Mouse (Mus musculus) thymus, postnatal 10 days (tissue): Measurements from ENCODE around the gene Gpc4.

Experiments used
- DNase-seq, 2 experiments: peaks; one replicate each; pipeline ENCODE4 v3.0.0; 2021; ENCODE audit warnings: low spot score in 2 of 2

Gpc4 gene

DNA sequence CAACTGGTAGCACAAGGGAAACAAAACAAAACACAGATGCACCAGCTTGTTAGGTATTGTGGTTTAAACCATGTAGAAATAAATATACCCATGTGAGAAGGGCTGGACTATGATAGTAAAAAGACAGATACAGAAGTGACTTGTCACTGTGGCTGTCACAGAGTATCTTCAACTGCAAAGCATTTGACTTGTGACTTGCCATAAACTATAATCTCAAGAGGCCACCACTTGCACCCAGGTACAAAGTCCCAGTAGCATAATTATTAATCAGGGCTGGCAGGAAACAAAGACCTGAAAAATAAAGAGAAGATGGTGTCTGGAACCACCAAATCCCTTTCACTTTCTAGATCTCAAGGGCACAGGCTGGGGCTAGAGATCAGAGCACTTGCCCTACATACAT is 19.5 kb downstream of the Gpc4 start:
- DNase-seq, result no peak

DNA sequence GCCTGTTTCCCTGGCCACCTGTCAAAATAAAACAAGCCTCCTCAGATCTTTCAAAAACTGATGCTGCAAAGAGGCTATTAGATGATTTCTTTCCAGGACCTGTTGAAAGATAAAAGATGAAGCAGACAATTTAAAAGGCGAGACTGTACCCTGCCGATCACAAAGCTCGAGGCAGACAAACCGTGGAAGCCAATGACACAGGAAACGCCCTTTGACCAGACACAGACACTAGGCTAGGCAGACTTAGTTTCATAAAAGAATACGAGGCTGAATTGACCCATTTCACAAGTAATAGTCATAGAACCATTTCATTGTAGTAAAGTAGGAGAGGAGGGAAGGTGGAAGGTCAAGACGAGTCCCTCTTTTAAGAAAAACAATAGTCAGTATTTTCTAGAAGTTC is 20.6 kb downstream of the Gpc4 start:
- DNase-seq, result no peak

DNA sequence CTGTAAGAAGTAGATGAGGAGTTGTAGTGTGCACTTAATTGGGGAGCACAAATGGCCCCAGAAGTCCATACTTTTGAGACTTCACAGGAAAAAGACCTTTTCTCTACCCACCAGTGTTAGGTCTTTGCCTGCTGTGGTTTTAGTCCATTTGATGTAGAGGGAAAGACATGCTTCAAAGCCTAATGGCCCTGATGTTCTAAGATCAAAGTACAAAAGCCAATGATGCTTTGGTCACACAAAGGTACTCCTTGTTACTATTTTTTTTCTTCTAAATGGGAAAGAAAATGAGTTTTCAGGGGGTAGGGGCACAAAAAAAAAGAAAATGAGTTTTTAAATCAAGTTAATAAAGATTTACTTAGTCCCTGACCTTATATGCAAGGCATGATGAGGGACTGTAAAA is 24.7 kb downstream of the Gpc4 start:
- no peak for DNase-seq

DNA sequence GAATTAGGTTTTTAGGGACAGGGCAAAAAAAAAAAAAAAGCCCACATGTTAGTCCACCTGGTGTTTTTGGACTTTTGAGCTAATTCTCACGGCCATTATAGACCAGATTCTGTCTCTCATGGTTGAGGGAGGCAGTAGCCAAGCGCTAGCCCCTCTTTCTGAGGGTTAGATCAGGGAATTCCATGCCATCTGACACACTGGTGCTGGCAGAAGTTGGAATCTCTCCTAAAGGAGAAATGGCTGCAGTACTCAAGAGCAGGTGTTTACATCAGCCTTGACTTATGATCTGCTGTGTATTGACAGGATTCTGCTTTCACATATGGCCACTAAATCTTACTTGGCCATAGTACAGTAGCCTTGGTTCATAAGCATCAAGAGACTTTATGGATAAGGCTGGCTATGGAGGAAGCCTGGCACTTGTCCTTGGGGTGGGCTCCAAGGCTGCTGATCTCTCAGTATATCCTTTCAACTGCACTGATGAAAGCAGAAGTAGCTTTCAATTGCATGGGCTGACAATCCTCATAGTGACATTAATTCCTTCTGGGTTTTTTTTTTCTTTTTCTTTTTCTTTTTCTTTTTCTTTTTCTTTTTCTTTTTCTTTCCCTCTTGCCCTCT is 26.5 kb downstream of the Gpc4 start:
- no peak for DNase-seq

DNA sequence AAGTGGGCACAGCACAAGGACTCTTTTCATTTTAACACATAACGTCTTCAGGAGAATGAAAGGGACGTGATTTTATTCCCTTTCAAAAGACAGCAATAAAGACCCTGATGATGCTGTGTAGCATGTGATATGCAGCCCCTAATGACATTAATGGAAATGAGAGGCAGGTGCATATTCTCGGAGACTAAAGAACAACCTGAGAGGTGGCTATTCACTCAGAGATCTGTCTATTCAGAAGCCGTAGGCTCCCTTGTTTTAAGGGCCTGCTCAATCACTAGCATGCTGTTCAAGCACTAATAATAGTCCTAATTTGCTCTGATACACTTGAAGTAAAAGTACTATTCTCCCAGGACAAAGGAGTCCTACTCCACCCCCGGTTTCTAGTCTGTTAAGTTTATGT is 27.0 kb downstream of the Gpc4 start:
- no peak for DNase-seq

DNA sequence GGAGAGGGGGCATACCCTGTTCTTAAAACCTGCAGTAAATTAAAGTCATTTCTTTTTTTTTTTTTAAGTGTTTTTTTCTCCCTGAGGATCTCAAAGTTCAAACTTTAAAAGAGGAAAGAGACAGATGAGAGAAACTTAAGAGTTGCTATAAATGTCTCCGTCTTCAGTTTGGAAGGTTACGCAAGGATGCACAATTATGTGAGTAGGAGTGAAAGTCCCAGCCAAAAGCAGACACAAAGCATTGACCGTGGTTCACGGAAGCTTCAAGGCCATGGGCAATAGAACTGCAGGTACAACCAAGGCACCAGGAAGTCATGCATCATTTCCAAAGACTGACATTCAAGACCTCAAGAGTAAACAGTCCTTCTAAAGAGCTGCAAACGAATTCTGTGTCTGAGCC is 28.5 kb downstream of the Gpc4 start:
- no peak for DNase-seq

DNA sequence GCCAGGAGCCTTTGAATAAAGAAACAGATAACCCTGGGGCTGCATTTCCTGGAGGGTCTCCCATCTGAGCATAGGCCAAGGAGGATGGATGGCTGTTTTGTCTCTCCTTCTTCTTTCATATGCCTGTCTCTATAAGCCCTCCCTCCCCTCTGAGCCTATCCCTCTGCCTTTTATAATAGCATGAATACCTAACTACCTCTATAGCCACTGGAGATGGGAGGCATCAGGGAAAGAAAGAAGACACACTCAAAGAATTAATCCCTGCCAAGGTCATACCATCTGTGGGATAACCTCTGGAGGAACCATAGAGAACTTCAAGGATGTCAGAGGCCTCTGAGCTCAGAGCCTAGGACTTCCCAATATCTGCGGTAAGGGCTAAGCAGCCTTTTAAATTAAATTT is 35.4 kb downstream of the Gpc4 start:
- DNase-seq, result no peak

DNA sequence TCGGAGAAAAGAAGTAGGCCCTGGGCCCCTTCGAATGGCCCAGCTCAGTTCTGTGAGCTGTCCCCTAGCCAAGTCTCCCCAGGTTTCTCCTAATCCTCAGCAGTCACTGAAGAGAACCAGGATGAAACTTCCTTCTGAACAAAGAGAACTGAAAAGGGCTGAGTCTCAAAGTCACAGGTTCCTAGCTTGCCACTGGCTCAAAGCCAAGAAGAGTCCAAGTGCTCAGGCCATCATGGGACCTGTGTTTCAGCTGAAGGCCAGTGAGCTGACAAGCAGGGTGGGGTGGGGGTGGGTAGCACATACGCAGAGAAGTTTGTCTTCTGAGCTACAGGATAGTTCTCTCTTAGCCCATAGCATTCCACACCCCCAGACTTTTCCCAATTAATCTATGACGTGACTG is 36.3 kb downstream of the Gpc4 start:
- DNase-seq, result no peak

DNA sequence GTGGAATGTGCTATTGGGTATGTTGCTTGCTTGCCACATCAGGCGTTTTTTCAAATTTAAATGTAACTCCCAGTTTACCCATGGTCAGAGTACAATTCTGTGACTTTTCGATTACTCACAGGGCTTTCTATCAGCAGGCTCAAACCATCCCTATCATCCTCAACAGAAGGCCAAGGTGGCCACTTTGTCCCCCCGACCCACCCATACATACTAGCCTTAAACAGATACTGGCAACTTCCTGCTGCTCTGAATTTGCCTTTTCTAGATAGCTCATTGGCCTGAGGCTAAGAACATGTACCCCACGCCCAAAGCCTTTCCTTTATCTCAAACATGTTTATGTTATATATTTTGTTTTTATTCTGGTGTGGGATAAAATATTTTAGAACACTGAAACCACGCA is 51.4 kb downstream of the Gpc4 start:
- DNase-seq, result no peak

DNA sequence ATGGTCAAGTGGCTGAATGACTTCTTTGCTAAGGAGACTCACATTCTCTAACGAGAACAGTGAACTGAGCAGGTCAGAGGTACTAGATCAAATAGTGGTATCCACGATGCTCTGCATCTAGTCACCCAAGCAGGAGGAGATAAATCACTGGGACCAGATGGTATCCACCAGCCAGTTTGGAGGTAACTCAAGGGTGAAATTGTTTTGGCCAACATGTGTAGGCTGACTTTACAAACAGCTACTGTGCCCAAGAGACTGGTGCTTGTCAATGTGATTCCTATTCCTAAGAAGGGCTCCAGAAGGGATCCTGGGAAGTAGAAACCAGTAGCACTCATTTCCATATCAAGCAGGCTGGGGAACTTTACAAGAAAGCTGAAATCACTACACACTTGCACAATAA is 55.4 kb downstream of the Gpc4 start:
- no peak for DNase-seq

DNA sequence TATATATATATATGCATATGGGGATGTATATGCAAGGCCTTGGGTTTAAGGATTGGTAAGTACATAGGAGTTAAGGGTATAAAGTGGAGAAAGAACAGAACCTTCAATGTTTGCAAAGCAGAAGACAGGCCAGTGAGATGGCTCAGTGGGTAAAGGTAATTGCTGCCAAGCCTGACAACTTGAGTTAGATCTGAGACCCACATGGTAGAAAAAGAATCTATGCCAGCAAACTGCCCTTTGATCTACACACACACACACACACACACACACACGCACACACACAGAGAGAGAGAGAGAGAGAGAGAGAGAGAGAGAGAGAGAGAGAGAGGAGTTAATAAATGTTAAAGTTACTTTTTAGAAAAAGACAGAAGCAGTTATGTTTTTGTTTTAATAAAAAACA is 56.1 kb downstream of the Gpc4 start:
- no peak for DNase-seq

DNA sequence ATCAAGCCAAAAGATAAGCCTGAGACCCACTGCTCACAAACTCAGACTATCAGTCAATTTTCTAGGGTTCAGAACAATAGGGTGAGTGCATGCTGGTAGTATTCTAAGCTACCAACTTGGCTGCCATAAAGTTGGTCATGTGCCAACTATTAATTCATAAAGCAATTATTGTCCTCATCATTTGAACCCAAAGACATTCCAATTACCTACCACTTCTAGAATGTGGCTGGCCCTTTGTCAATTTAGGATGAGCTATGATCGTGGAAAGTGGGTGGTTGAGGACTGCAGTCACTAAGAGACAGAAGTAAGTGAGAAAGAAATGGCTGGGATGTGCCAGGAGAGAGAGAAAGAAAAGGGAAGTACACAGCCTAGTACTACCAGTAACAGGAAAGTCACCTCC is 61.3 kb downstream of the Gpc4 start:
- DNase-seq, result no peak

DNA sequence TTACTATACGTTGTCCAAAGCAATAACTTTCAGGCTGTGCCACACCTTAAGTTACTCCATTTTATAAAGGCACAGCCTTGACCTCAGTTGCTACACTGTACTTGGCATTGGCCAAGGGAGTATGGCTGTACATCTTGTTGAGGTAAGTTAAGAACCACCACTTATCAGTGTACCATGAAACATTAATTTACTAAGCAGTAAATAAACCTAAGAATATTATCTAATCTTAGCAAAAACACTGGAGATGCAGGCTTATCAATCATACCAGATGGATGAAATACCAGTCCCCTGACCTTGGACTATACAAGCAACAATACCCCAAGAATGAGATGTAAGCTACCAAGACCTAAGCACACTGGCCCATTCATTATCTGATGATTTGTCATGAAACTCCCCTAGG is 63.1 kb downstream of the Gpc4 start:
- DNase-seq, result no peak

DNA sequence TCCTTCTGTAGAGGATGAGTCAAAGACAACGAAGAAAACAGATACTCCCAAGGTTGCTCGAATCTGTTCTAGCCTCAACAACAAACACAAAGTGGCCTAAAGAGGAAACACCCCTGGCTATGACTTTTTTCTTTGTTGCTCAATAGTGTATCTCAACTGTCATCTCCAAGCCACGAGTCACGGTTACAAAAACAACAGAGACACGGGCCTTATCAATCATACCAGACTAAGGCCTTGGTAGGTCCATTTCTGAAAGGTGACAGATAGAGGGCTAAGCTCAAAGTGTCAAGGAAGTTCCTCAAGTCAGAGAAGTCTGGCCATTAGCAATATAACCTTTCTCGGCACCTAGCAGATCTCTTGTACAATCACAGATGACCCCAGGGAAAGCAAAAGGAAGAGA is 63.6 kb downstream of the Gpc4 start:
- DNase-seq, result no peak

DNA sequence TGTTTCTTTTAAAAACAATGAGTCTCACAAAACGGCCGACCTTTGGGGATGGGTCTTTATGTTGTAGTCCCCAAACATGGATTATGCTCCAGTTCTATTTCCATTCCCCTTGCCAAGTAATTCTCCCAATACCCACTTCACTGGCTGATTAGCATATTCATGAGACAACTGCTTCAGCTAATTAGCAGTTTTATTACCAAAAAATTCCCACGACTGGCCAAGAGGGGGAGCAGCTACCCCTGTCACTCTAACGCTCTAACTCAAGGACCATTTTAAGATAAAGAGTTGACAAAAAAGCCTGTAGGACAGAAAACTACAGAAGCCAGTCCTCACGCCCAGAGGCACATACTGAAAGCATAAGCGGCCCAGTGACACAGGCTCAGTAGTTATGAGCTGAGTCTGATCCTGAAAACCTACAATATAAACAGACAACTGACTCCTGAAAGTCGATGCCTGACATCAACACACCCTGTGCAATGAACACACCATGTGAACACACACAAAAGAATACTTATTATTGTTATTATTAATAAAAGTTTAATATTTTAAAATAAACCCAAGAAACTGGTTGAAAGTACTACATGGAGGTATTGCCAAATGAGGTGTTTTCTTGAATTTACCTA is 77.2 kb downstream of the Gpc4 start:
- DNase-seq, result no peak

DNA sequence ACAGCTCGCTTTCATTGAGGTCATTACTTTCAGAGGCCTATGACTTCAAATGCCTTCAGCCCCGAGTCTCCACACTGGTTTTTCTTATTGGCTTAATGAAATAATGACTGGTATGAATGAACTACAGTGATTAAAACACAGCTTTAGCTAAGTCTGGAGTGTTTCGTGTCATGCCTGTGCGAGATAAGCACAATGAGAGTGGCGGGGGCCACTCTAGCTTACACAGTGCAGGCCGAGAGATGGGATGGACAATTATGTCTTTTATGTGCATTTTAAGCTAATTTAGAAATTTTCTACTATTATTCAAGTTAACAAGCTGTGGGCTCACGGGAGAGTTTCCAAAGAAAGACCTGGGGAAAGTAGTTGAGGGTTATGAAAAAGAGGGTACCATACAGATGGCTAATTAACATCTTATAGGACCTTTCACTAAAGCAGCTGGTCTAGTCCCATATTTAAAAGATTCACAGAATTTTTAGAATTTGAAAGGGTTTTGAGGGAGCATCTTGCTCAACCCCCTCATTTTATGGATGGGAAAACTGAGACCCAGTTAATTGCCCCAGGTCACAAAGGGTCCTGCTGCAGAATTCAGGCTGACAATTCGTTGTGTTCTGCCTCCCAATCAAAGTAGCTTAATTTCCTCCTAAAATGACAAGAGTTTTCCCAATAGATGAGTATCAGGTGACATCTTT is 78.0 kb downstream of the Gpc4 start:
- no peak for DNase-seq

DNA sequence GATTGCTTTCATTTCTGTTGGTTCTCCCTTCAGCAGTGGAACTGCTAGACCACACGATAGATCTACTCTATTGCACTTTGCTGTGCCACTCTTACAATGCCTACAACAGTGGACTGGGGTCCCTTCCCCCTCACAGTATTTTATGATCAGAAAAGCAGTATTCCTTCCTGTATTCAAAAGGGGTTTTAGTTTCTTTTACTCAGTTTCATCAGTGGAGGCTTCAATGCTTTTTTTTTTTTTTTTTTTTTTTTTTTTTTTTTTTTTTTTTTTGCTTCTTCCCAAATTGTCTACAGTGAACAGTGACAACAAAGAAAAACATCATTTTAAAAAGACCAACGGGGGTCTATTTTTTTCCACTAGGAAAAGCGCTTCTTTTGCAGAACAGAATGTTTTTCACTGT is 81.5 kb downstream of the Gpc4 start:
- no peak for DNase-seq

DNA sequence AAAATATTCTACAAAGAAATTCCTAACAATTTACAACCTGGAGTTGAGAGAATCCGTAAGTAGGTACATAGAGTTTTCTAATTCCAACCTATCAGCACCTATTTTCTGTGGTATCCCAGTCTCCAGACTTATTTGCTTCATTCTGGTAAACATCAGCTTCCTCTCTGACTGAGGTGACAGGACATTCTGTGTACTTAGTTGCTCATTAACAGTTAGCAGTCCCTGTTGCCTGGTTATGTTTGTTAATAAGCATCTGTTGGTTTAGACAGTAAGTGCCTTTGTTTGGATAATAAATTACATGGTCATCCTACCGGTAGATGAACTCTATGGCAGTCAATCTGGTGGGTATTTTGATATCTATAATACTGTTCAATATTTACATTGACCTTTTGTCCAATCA is 92.6 kb downstream of the Gpc4 start:
- DNase-seq, result no peak

DNA sequence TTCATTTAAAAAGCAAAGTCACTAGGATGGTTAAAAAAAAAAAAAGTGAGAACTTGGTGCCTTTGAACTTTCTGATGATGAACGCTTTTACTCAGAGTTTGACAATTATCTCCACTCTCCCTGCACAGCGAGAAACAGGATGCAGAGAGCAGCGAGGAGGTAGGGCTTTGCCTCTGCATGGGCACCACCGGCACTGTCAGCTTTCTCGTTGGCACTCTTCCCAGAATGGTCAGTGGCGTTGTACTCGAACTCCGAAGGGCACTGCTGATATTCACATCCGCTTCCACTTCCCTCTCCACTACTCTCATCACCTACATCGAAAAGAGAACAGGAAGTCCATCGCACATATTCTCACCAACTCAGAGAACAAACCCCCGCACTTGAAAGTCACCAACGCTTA is 111.6 kb downstream of the Gpc4 start:
- DNase-seq, result no peak

DNA sequence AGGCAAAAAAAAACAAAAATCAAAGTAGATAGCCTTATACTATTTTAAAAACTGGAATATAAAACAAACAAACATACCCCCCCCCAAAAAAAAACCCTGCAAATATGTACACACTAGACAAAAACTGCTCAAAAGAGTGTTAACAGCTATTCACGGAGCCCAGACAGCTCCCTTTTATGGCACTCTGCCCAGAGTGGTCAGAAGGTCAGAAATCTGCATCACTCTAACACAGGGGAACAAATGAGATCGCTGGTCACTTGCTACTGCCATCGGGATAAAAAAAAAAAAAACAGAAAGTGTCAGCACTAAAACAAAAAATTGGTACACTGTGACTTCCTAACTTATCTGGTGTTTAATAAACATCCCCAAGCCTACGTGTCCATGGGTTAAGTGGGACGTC is 113.0 kb downstream of the Gpc4 start:
- DNase-seq, result no peak

DNA sequence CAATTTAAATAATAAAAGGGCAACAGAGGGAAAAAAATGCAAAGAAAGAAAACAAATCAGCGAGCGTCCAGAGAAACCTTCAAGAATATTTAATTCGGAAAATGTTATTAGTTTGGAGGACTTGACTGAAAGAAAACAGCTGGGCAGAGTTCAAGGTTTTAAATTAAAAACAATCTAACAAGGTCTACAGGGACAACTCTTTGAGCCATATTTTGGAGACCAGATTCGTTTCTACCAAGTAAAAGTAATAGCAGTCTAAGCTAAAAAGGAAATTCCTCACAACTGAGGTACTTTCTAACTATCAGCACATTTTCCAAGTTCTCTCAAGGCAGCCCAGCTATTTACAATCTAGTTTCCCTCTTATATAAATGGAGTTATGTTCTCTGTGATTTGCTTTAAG is 114.1 kb downstream of the Gpc4 start:
- DNase-seq, result no peak

DNA sequence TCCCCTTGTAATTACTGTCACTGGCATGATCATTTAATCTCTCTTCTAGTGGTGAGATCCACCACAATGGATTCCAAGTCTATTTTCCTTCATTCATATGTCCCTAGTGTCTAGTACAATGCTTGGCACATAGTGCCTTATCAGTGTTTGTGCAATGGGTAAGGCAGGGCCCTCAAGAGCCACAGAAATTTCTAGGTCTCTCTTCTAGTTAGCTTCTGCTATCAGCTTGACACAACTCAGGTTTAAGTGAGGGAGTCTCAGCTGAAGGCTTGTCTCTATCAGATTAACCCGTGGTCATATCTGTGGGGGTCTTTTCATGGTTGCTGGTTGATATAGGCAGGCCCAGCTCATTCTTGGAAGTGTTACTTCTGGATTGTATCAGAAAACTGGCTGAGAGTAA is 125.2 kb downstream of the Gpc4 start:
- DNase-seq, result no peak

DNA sequence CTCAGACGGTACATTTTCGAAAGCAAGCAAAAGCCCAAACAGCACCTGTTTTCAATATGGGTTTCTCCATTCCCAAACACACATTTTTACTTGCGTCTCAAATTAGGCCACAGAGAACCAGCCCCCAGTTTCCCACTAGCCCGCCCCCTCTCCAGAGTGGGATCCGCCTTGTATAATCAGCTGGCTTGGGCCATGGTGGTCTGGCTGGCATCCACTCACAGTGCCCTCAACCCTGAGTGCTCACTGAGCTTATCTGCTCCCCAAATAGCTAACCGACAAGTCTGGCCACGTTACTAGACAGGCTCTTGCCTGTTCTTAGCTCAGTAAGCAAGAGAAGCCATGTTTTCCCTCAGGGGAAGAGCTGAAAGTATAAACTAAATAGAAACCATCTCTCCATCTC is 134.9 kb downstream of the Gpc4 start:
- DNase-seq, result no peak

DNA sequence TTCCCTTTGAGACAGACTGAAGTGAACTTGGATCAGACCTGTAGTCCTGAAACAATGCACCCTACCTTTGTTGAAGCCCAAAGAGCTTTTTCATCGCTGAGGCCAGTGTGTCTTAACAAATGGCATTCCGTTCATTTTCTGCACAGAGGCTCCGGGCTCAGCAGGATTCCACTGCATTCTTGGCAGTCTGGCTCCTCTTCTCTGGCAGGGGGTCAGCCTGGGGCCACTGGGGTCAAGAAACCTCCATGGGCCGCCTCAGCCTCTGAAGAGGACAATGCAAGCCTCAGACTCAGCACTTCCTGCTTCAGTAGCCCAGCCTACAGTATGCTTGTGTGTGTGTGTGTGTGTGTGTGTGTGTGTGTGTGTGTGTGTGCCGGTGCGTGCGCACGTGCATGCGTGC is 147.4 kb downstream of the Gpc4 start:
- no peak for DNase-seq
